Mouse (Mus musculus) gastrocnemius, postnatal 36 days (tissue): Measurements from ENCODE around the gene Rabgap1l. TPM values are rescaled to one million over a fixed set of nuclear protein-coding genes. Genes with fewer than 3 reads are reported as not detected.

Experiments
- DNase-seq, 2 experiments: peaks; one replicate each; pipeline ENCODE4 v3.0.0; 2022
- intact Hi-C: fragments of 180-260 bp; cut with DNase I; formaldehyde crosslinking; loops from one replicate; pipeline ENCODE4 v1.15.1; 2025
- total RNA-seq, 2 experiments: library from RNA; stranded (reverse); gene quantifications; 2 replicates each; pipeline ENCODE4 v1.2.3; 2021

The Rabgap1l gene
- total RNA-seq, 2 experiments from 2014 or later: 9.1 to 11.7 TPM

- intact Hi-C loops: no loop called here
- DNase-seq: no peak
These were observed 524.7 kb downstream of the Rabgap1l start for GRCm38 (mm10) chr1:160268322-160268721.

- intact Hi-C loops: no loop called here
These were observed 529.2 kb downstream of the Rabgap1l start for GRCm38 (mm10) chr1:160263630-160264346.

DNA sequence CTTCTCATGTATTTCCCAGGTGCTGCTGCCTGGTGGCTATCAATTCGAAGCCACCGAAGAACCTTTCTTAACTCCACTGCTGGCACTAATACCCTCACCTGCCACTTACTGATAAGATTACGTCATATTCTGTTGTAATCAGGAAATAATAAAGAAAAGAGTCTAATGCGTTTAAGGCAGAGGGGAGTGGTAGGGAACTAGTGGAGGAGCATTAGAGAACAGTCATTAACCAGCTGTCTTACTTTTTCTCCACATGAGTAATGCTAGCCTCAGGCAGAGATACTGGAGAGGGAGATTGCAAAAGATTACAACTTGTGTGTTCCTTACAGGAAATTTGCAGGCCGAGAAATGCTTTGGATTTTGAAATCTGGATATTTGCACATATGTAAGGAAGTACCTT is 530.0 kb downstream of the Rabgap1l start:
- no peak for DNase-seq
- intact Hi-C loops: no loop called here

More at GRCm38 (mm10) chr1:160263630-160264346, 529.2 kb downstream of the Rabgap1l start:
- peak; percentile 45 to 62 for DNase-seq

GRCm38 (mm10) chr1:160262415-160262814 is 530.6 kb downstream of the Rabgap1l start:
- no peak for DNase-seq
- intact Hi-C loops: no loop called here

DNA sequence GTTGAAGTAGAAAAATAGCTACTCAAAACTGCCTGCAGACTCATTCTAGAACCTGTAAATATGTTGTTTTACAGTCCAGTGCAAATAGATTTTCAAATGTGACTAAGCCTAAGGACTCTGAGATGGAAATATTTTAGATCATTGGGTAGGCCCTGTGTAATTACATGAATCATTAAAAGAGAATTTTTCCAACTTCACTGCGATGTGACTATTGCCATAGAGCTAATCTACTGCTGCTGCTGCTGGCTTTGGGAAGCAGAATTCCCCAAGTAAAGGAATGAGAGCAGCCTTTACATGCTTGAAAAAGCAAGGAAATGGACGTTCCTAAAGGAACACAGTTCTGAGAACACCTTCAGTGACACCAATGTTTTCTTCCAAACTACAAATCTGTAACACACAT is 531.2 kb downstream of the Rabgap1l start:
- no peak for DNase-seq
- intact Hi-C loops: no loop called here

DNA sequence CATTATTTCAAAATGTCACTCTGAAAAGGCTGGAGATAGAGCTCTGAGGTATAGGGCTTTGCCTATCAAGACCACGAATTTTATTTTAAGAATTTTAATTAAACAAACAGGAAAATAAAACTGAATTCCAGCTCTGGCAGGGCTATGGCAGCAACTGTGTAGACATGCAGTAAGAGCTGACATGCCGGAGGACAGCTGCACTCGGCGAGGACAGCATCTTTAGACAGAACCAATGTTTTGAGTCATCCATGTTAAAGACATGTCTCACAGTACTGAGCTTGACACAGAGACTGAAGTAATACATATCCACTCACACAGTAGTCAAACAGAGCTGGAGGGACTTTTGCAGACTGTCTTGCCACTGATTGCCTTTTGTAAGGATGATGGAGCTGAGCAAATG is 532.4 kb downstream of the Rabgap1l start:
- intact Hi-C loops: no loop called here
- DNase-seq: no peak

- intact Hi-C loops: no loop called here
- DNase-seq: no peak
These were observed 533.1 kb downstream of the Rabgap1l start for GRCm38 (mm10) chr1:160259884-160260283.

DNA sequence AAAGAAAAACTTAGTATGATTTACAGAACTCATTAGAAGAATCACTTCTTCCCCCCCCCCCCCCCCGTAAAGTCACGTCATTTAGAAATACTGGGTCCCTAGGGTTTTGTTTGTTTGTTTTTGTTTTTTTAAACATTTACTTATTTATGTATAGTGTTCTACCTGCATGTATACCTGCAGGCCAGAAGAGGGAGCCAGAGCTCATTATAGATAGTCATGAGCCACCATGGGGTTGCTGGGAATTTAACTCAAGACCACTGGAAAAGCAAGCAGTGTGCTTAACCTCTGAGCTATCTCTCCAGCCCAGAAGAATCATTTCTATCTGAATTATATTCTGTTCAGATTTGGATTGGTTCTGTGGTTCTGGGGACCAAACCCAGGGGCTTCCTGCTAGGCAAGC is 539.9 kb downstream of the Rabgap1l start:
- intact Hi-C loops: no loop called here
- DNase-seq: no peak

DNA sequence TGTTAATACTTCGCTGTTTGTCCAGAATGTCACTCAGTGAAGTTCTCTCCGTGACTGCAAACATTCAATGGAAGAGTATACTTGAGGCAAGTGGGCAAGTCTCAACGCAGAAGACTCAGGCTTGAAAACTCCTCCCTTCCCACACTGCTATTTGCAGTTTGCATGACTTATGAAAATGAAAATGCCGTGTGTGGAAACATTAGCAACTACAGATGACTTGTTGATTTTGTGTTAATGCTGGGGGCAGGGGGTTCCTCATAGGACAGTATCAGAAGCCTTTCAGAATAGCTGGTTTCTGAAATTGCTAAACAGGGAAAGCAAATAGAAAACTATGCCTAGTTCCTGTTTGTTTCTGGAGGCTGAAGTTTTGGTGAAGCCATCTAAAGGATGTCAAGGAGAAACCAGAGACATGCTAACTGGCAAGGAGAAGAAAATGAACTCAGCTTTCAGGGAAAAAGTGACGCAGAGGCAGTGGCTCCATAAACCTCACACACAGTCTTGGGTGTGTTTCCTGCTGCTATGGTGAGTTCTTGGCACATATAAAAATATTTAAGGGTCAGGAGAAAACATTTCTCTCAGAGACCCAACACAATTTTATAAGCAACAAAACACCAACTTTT is 541.5 kb downstream of the Rabgap1l start:
- DNase-seq: no peak
- intact Hi-C loops: no loop called here

DNA sequence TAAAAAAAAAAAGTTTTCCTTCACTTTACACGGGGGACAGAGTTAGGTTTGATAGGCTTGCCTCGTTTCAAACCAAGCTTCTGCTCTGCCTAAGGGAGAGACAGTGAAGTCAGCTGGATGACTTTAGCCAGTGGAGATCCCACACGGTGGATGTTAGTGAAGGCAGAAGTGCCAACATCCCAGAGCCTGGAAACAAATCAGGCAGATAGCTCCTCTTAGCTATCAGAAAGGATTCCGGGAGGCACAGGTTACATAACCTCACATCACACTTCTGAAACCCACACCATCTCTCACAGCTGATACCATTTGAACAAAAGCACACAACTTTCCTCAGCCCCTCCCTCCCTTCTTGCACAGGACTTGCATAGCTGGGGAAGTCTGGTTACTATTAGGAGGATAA is 542.2 kb downstream of the Rabgap1l start:
- DNase-seq: no peak
- intact Hi-C loops: no loop called here

DNA sequence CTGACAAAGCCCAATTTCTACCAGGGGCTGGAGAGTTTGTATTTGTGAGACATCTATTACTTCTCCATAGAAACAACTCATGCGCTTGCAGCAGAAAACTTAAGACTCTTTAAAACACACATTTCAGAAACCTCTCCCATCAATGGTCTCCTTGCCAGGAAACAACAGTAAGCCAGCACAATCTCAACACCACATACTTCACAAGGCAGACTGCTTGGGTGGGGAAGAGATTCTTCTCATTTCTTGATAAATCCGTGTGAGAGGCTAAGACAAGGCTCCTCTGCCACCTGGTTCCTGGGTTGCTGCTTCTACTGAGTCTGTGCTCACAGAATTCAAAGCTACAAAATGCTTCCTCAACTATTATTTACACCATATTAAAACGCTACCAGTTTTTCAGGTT is 543.2 kb downstream of the Rabgap1l start:
- DNase-seq: no peak
- intact Hi-C loops: no loop called here

DNA sequence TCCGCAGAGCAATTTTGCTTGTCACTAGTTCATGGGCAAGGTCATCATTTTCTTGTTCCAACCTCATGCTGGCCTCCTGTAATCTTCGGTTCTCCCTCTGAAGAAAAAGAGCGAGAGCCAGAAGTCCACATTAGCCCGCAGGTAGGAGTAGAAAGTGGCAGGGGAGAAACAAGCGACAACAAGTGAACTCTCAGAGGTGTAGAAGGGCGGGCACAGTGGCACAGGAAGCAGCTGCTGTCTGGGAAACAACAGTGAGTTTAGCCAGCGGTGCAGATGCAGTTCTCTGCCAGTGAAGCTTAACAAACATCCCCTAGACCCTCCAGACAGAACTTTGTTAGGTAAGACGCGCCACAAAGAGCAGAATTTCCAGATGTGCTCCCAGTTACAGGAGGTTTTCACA is 545.5 kb downstream of the Rabgap1l start:
- intact Hi-C loops: no loop called here
- DNase-seq: no peak

DNA sequence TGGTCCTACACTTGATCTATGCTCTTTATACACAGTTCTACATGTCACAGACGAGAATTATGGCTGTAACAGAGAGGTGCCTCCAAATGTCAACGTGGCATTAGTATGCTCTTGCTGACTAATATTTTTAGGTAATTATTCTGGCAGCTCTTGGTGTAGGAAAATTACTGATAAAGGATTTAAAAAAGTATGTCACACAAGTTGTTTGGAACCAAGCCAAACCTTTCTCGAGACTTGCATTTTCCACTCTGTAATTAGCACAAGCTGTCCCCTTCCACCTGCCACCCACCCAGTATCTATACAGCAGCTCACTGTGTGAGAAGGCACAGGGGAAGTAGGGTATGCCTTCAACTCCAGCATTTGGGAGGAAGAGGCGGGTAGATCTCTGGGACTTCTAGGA is 546.2 kb downstream of the Rabgap1l start:
- DNase-seq: no peak
- intact Hi-C loops: no loop called here

DNA sequence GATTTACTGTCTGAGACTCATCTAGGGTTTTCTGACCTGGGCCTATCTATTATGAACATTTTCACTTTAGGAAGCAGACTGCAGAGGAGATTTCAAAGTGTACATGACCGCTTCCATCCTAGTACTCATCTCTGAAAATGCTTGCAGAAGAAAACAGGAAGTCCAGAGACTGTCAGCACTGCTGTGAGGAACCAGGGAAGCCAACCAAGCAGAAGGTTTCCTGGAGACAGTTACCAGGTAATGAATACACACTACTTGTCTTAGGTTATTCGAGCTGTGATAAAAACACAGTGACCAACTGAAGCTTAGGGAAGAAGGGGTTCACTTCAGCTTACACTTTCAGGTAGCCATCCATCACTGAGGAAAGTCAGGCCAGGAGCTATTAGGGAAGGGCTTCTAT is 547.1 kb downstream of the Rabgap1l start:
- intact Hi-C loops: no loop called here
- no peak for DNase-seq

- intact Hi-C loops: no loop called here
- DNase-seq: no peak
These were observed 548.3 kb downstream of the Rabgap1l start for GRCm38 (mm10) chr1:160244689-160245088.

DNA sequence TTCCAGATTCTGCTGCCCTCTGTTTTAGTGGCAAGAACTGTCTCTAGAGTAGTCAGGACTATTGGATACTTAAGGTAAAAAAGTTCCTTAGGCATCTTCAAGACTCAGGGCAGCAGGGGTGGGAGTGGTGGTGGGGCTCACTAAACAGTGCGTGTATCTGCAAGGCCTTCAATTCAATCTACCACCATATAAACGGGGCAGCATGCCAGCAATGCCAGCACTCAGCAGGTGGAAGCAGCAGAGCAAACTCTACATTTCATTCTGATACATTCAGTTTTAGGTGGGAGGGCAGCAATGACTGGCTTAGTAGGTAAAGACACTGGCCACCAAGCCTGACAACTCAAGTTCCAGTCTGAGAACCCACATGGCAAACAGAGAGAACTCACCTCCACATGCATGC is 552.9 kb downstream of the Rabgap1l start:
- intact Hi-C loops: no loop called here
- no peak for DNase-seq

GRCm38 (mm10) chr1:160238852-160239443 is 554.1 kb downstream of the Rabgap1l start:
- DNase-seq: no peak
- intact Hi-C loops: no loop called here

DNA sequence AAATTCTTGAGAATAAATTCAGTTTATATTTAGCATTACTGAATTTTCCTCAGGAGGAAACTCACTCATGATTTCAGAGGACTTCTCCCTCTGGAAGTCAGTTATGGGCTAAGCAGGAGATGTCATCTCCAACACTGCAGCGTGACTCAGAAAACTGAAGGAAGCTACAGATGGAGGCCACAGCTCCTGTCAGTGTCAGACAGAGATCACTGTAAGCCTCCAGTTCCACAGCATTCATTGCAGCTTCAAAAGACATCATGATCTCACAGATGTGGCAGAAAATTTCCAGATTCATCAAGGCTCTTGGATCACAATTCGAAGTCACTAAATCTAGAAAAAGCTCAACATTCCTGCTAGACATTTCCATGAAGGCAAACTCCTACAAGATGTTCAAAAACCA is 555.0 kb downstream of the Rabgap1l start:
- intact Hi-C loops: no loop called here
- no peak for DNase-seq

GRCm38 (mm10) chr1:160233921-160234320 is 559.1 kb downstream of the Rabgap1l start:
- DNase-seq: no peak
- intact Hi-C loops: no loop called here

- DNase-seq: no peak
- intact Hi-C loops: no loop called here
These were observed 560.9 kb downstream of the Rabgap1l start for GRCm38 (mm10) chr1:160232113-160232512.

GRCm38 (mm10) chr1:160231013-160231412 is 562.0 kb downstream of the Rabgap1l start:
- intact Hi-C loops: no loop called here
- no peak for DNase-seq

- no peak for DNase-seq
- intact Hi-C loops: loop anchor here (5.0 kb wide), 1 partner anchor 149 kb away; no protein-coding TSS in a partner anchor
These were observed 565.2 kb downstream of the Rabgap1l start for GRCm38 (mm10) chr1:160227850-160228249.
